Mouse (Mus musculus) forebrain, embryonic 14.5 days (tissue): ENCODE data around the gene Hist1h3b. TPM values are rescaled to one million over a fixed set of nuclear protein-coding genes. Genes with fewer than 3 reads are reported as not detected.

Source experiments
- ATAC-seq: fragments of 200-750 bp; cut with Nextera tagmentation; 2 replicates; pipeline ENCODE4 v1.8.0; 2017; ENCODE audit warnings: mild to moderate bottlenecking, moderate library complexity
- DNase-seq: peaks from one replicate; pipeline ENCODE4 v3.0.0-alpha.2; 2015; ENCODE audit warnings: low spot score
- H3K27ac ChIP-seq: fragments of 300-500 bp; sonication (generic); 2 replicates; pipeline ENCODE4 v1.5.1; 2014; ENCODE audit warnings: low read depth, mild to moderate bottlenecking, control low read depth, low read length, moderate library complexity
- H3K27me3 ChIP-seq: fragments of 300-500 bp; sonication (generic); replicated peaks from 2 replicates; pipeline ENCODE4 v1.6.1; 2014; ENCODE audit warnings: low read length, control low read depth, mixed read lengths; ENCODE audit not compliant: control insufficient read depth, insufficient read depth
- H3K36me3 ChIP-seq: fragments of 300-500 bp; sonication (generic); 2 replicates; pipeline ENCODE4 v1.6.1; 2014; ENCODE audit warnings: low read length, control low read depth; ENCODE audit not compliant: control insufficient read depth, insufficient read depth
- H3K4me1 ChIP-seq: fragments of 300-500 bp; sonication (generic); 2 replicates; pipeline ENCODE4 v1.6.1; 2014; ENCODE audit warnings: antibody characterized with exemption, low read length, control low read depth; ENCODE audit not compliant: control insufficient read depth, insufficient read depth
- H3K4me2 ChIP-seq: fragments of 300-500 bp; sonication (generic); 2 replicates; pipeline ENCODE4 v1.6.1; 2014; ENCODE audit warnings: mild to moderate bottlenecking, control low read depth, low read length
- H3K4me3 ChIP-seq: fragments of 300-500 bp; sonication (generic); 2 replicates; pipeline ENCODE4 v1.5.1; 2014; ENCODE audit warnings: low read depth, low read length, control low read depth
- H3K9ac ChIP-seq: fragments of 300-500 bp; sonication (generic); 2 replicates; pipeline ENCODE4 v1.6.1; 2014; ENCODE audit warnings: mild to moderate bottlenecking, low read length, control low read depth, moderate library complexity
- H3K9me3 ChIP-seq: fragments of 300-500 bp; sonication (generic); replicated peaks from 2 replicates; pipeline ENCODE4 v1.6.1; 2016; ENCODE audit warnings: low read length, control low read depth, mixed read lengths; ENCODE audit not compliant: control insufficient read depth
- WGBS: fragments of 180-500 bp; shearing (Covaris S2); extraction: QIAGEN DNeasy Blood & Tissue Kit; methylation state at CpG from one replicate; pipeline ENCODE4 v1.1.7; 2014; 5-methylcytosine and 5-hydroxymethylcytosine counted together
- polyA plus RNA-seq: library from polyadenylated mRNA; unstranded; fragments of >200 nt; fragmentation: Nextera tagmentation; extraction: Ambion mirVana; gene quantifications from 2 replicates; pipeline ENCODE4 v1.2.1, GENCODE M21; 2014

The Hist1h3b gene
- polyA plus RNA-seq, 1 experiment from 2014 or later, result 9.6 TPM

- no peaks in the 10 kb centered on the region for H3K36me3 ChIP-seq
- no peaks in the 10 kb centered on the region for H3K9me3 ChIP-seq
- peak; percentile 55; the same call in 1 of the 2 replicates for ATAC-seq
- DNase-seq, result peak; percentile 75
- no peaks in the 10 kb centered on the region for H3K27me3 ChIP-seq
- H3K4me1 ChIP-seq, result no peaks in the 10 kb centered on the region
- H3K9ac ChIP-seq, result no peak overlapping the region
- 23% methylated on average over 8 of the region's 8 CpGs for WGBS
- H3K4me3 ChIP-seq, result no peak overlapping the region
- H3K27ac ChIP-seq, result no peak overlapping the region
- no peak overlapping the region for H3K4me2 ChIP-seq
Observed at GRCm38 (mm10) chr13:23732156-23732804, 19.8 kb upstream of the Hist1h3b start.

GRCm38 (mm10) chr13:23737091-23737490 lies 15.0 kb upstream of the Hist1h3b start:
- no peak for ATAC-seq

GRCm38 (mm10) chr13:23738041-23738440 lies 14.0 kb upstream of the Hist1h3b start:
- H3K9ac ChIP-seq, result peak overlapping the region; percentile 76; the same call in 1 of the 2 replicates
- no peak overlapping the region for H3K4me3 ChIP-seq
- no peaks in the 10 kb centered on the region for H3K9me3 ChIP-seq
- peaks cover 6% of the 10 kb centered on the region; the same call in 1 of the 2 replicates for H3K4me1 ChIP-seq
- H3K36me3 ChIP-seq, result no peaks in the 10 kb centered on the region
- ATAC-seq (no peak), DNase-seq (peak; percentile 42)
- peak overlapping the region; percentile 45; the same call in 1 of the 2 replicates for H3K27ac ChIP-seq
- peak overlapping the region; percentile 77 for H3K4me2 ChIP-seq
- WGBS, result 21% methylated on average over 4 of the region's 4 CpGs
- no peaks in the 10 kb centered on the region for H3K27me3 ChIP-seq

More at GRCm38 (mm10) chr13:23737091-23737490, 15.0 kb upstream of the Hist1h3b start:
- H3K27me3 ChIP-seq, result no peaks in the 10 kb centered on the region
- H3K27ac ChIP-seq, result no peak overlapping the region
- H3K9ac ChIP-seq, result no peak overlapping the region
- H3K36me3 ChIP-seq, result no peaks in the 10 kb centered on the region
- DNase-seq, result no peak
- peaks cover 6% of the 10 kb centered on the region; the same call in 1 of the 2 replicates for H3K4me1 ChIP-seq
- H3K4me2 ChIP-seq, result no peak overlapping the region
- no peaks in the 10 kb centered on the region for H3K9me3 ChIP-seq
- no peak overlapping the region for H3K4me3 ChIP-seq
- WGBS, result 82% methylated on average over 5 of the region's 5 CpGs

DNA sequence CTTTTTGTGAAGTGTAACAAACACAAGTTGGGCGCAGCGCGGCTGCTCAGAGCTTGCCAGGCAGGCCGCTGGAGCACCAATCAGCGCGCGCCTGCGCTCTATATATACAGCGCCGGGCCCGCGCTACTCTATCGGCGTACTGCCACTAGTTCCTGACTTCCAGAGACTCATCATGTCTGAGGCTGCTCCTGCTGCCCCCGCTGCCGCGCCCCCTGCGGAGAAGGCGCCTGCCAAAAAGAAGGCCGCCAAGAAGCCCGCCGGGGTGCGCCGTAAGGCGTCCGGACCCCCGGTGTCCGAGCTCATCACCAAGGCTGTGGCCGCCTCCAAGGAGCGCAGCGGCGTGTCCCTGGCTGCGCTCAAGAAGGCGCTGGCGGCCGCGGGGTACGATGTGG lies 13.4 kb upstream of the Hist1h3b start, which contains the start of gene Hist1h1c:
Gene Hist1h1c (plus strand): TSS at position 132 of the 392 bp plus-strand sequence.
- Histone ChIP-seq H3K27me3 (no peaks in the 10 kb centered on the region), H3K27ac (peak within 1 kb of the TSS; percentile 95), H3K4me3 (peak within 1 kb of the TSS; percentile 44), H3K4me2 (peak within 1 kb of the TSS; percentile 77), H3K36me3 (no peaks in the 10 kb centered on the region), H3K4me1 (peaks cover 6% of the 10 kb centered on the region; the same call in 1 of the 2 replicates), H3K9me3 (no peaks in the 10 kb centered on the region), H3K9ac (peak within 1 kb of the TSS; percentile 76)
- ATAC-seq (peak; percentile 97), DNase-seq (peak; percentile 96)
- WGBS, result under 1% methylated on average over 31 of the region's 38 CpGs

DNA sequence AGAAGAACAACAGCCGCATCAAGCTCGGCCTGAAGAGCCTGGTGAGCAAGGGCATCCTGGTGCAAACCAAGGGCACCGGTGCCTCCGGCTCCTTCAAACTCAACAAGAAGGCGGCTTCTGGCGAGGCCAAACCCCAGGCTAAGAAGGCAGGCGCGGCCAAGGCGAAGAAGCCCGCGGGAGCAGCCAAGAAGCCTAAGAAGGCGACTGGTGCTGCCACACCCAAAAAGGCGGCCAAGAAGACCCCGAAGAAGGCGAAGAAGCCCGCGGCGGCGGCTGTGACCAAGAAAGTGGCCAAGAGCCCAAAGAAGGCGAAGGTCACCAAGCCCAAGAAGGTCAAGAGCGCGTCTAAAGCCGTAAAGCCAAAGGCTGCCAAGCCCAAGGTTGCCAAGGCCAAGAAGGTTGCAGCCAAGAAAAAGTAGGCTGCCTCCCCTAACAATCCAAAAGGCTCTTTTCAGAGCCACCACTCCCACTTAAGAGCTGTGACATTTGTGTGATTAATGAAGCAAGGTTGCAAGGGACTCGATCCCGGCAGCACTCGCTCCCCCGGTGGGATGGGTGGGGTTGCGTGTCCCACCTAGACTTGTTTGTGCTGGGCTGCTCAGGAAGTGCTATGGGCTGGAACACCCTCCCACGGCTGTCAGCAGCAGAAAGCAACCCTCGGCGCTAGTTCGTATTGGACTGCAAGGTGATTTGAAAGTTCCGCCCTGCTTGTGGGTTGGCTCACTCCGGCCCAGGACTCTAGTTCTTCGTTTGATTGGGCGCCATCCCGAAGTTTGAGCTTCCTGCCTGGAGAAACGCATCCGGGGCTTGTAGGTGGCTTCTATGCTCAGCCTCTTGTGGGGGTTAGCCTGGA lies 12.8 kb upstream of the Hist1h3b start:
- peak overlapping the region; percentile 77 for H3K4me2 ChIP-seq
- peak; percentile 88 for ATAC-seq
- peak overlapping the region; percentile 44 for H3K4me3 ChIP-seq
- H3K27ac ChIP-seq, result peak overlapping the region; percentile 95
- H3K9ac ChIP-seq, result peak overlapping the region; percentile 76
- under 1% methylated on average over 39 of the region's 39 CpGs for WGBS
- DNase-seq, result peak; percentile 96
- H3K27me3 ChIP-seq, result no peaks in the 10 kb centered on the region
- no peaks in the 10 kb centered on the region for H3K9me3 ChIP-seq
- H3K4me1 ChIP-seq, result peaks cover 6% of the 10 kb centered on the region; the same call in 1 of the 2 replicates
- H3K36me3 ChIP-seq, result no peaks in the 10 kb centered on the region

DNA sequence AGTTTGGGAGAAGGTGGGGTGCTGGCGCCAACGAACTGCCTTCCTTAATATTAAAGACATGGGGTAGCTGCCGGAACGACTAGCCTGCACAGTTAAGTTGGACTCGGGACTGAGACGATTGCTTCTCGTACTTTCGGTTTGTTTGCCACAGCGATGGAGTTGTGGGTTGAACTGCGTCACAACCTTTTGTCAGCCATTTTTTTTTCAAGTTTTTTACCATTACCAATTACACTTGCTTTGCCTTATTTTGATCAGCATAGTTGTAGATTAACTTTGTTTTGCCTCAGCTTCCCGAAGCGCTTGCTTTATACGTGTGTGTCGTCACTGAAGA lies 12.2 kb upstream of the Hist1h3b start:
- WGBS, result under 1% methylated on average over 14 of the region's 14 CpGs
- Histone ChIP-seq H3K36me3 (no peaks in the 10 kb centered on the region), H3K4me3 (peak overlapping the region; percentile 44), H3K27me3 (no peaks in the 10 kb centered on the region), H3K4me1 (peaks cover 6% of the 10 kb centered on the region; the same call in 1 of the 2 replicates), H3K9ac (peak overlapping the region; percentile 76), H3K27ac (peak overlapping the region; percentile 95), H3K9me3 (no peaks in the 10 kb centered on the region), H3K4me2 (peak overlapping the region; percentile 77)
- no peak for DNase-seq
- no peak; the same call in 1 of the 2 replicates for ATAC-seq

GRCm38 (mm10) chr13:23740256-23740840 lies 11.7 kb upstream of the Hist1h3b start:
- H3K9ac ChIP-seq, result peak overlapping the region; percentile 76
- H3K4me1 ChIP-seq, result peaks cover 6% of the 10 kb centered on the region; the same call in 1 of the 2 replicates
- peak overlapping the region; percentile 77 for H3K4me2 ChIP-seq
- H3K9me3 ChIP-seq, result no peaks in the 10 kb centered on the region
- no peak for ATAC-seq
- H3K4me3 ChIP-seq, result peak overlapping the region; percentile 44
- H3K27me3 ChIP-seq, result no peaks in the 10 kb centered on the region
- no peaks in the 10 kb centered on the region for H3K36me3 ChIP-seq
- DNase-seq, result no peak
- H3K27ac ChIP-seq, result peak overlapping the region; percentile 95; the same call in 1 of the 2 replicates
- 41% methylated on average over 13 of the region's 13 CpGs for WGBS

DNA sequence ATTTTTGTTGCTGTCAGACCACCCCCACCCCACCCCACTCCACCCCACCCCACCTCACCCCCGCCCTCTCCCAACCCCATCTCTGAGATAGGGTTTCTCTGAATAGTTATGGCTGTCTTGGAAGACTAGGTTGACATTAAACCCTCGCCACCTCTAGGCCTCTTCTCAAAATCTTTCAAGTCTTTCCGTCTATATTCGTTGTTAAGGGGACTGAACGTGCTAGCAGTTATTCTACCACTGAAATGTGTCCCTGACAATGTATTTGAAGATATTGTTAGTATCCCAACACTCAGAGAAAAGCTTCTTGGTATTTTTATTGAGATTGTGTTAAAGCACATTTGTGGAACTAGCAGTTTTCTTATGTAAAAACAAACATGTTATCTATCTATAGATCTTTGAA lies 11.2 kb upstream of the Hist1h3b start:
- Histone ChIP-seq H3K4me1 (peaks cover 6% of the 10 kb centered on the region; the same call in 1 of the 2 replicates), H3K9ac (no peak overlapping the region), H3K36me3 (no peaks in the 10 kb centered on the region), H3K4me3 (no peak overlapping the region), H3K4me2 (peak overlapping the region; percentile 77), H3K27ac (no peak overlapping the region), H3K9me3 (no peaks in the 10 kb centered on the region), H3K27me3 (no peaks in the 10 kb centered on the region)
- no peak for DNase-seq
- no peak for ATAC-seq
- 67% methylated on average over 5 of the region's 5 CpGs for WGBS
